9 mouse cellular contexts compared by ENCODE assay signal in the genomic region with DNA sequence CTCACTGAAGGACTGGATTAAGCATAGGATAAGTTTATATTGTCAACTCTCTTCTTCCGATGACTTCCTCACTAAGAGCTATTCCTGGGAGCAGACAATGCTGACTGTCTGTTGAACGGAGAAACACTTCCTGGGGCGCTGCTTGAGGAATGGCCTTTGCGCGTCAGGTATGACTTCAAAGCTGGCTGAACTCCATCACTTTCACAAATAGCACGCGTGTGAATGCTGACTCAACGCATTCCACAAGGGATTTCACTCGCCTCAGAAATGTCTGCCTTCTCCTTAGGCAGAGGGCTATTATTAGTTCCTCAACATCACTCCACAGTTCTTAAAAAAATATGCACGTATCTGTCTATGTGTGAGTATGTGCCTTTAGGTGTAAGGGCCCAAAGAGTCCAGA.
DNase-seq lines count a peak whose midpoint lies in the region; ATAC-seq lines count a peak whose summit lies in the region.
"Had no signal": no experiment of that assay in that cellular context is flagged by ENCODE, and none has a peak within 500 bp of the region (broad histone marks: within the 10 kb centered on the region; RNA-seq: fewer than 3 reads in every experiment).

No protein-coding gene starts in this region.

- peaks cover 11% of the 10 kb centered on the region for H3K4me1 ChIP-seq in heart, embryonic 15.5 days (replicated peaks)
- peaks cover 11% of the 10 kb centered on the region for H3K4me1 ChIP-seq in lung, embryonic 16.5 days (replicated peaks; ENCODE audit: control insufficient read depth, insufficient read depth, low read length)

- no peaks in the 10 kb centered on the region for H3K27me3 ChIP-seq in heart, embryonic 15.5 days
- H3K27me3 ChIP-seq in lung, embryonic 16.5 days (ENCODE audit: control insufficient read depth, insufficient read depth, low read depth, low read length): no peaks in the 10 kb centered on the region

- intact Hi-C loops in left cerebral cortex, postnatal 14 days (cut with DNase I): no loop called here

- no peaks in the 10 kb centered on the region for H3K9me3 ChIP-seq in heart, embryonic 15.5 days (replicated peaks)
- no peaks in the 10 kb centered on the region for H3K9me3 ChIP-seq in lung, embryonic 16.5 days (ENCODE audit: control insufficient read depth, low read length)

- H3K4me2 ChIP-seq in heart, embryonic 15.5 days: peak overlapping the region; percentile 28
- no peak overlapping the region for H3K4me2 ChIP-seq in lung, embryonic 16.5 days (ENCODE audit: low read depth, low read length)

- no peak overlapping the region for H3K4me3 ChIP-seq in heart, embryonic 15.5 days
- H3K4me3 ChIP-seq in lung, embryonic 16.5 days (ENCODE audit: low read length): no peak overlapping the region

- peak; percentile 20 for DNase-seq in adrenal gland, postnatal 14 days
- DNase-seq in adrenal gland, adult 8-10 months: no peak
- DNase-seq in left cerebral cortex, postnatal 14 days (ENCODE audit: low spot score in 2 of 2): peak; percentile 26 to 49
- DNase-seq in left cerebral cortex, adult 11 months (ENCODE audit: low spot score): no peak
- DNase-seq in cerebellum, adult 11 months: no peak
- DNase-seq in cerebellum, adult 9-11 months: no peak
- DNase-seq: thymus, postnatal 14 days had no signal

- peak; percentile 43; the same call in 1 of the 2 replicates for ATAC-seq in heart, embryonic 15.5 days (replicated peaks; ENCODE audit: insufficient number of reproducible peaks, insufficient read depth, low FRiP score, low read depth)
- ATAC-seq in lung, embryonic 16.5 days (ENCODE audit: low read depth): peak; percentile 27; the same call in 1 of the 2 replicates

- no peaks in the 10 kb centered on the region for H3K36me3 ChIP-seq in heart, embryonic 15.5 days
- no peaks in the 10 kb centered on the region for H3K36me3 ChIP-seq in lung, embryonic 16.5 days (ENCODE audit: control insufficient read depth, insufficient read depth, low read length)

- 18% methylated on average over 10 of the region's 10 CpGs for WGBS in heart, embryonic 15.5 days
- 28% methylated on average over 10 of the region's 10 CpGs for WGBS in lung, embryonic 16.5 days

- peak overlapping the region; percentile 28; the same call in 1 of the 2 replicates for H3K27ac ChIP-seq in heart, embryonic 15.5 days
- no peak overlapping the region for H3K27ac ChIP-seq in lung, embryonic 16.5 days (ENCODE audit: low read length)

- H3K9ac ChIP-seq in heart, embryonic 15.5 days: no peak overlapping the region
- H3K9ac ChIP-seq in lung, embryonic 16.5 days (ENCODE audit: low read length): no peak overlapping the region

Comparison
In these comparisons a context has a peak if more than half of its experiments do, and no peak if none do; other contexts are left out.
1. DNase-seq: peak in adrenal gland, postnatal 14 days (single experiment) and left cerebral cortex, postnatal 14 days (2 of 2); none in adrenal gland, adult 8-10 months (single experiment), left cerebral cortex, adult 11 months (single experiment), cerebellum, adult 11 months (single experiment) and cerebellum, adult 9-11 months (single experiment).